Mouse (Mus musculus) limb, embryonic 13.5 days (tissue): ENCODE measurements at regions not wholly inside any gene's neighbourhood (a gene's known extent, or its start where the extent isn't known, plus 50 kb on each side); places are given as distances from the start of the nearest gene placed in this dataset.
A peak's percentile ranks its signal among the peaks of the same experiment; 100 is the strongest.

Source experiments
- ATAC-seq: fragments of 200-750 bp; cut with Nextera tagmentation; 2 replicates; pipeline ENCODE4 v1.8.0; 2017; ENCODE audit warnings: low read depth, moderate number of reproducible peaks, moderate TSS enrichment; ENCODE audit not compliant: low FRiP score
- H3K27ac ChIP-seq: fragments of 300-500 bp; sonication (generic); 2 replicates; pipeline ENCODE4 v1.5.1; 2015; ENCODE audit warnings: inconsistent platforms, mild to moderate bottlenecking, moderate library complexity
- H3K27me3 ChIP-seq: fragments of 300-500 bp; sonication (generic); 2 replicates; pipeline ENCODE4 v1.6.1; 2015; ENCODE audit warnings: mild to moderate bottlenecking, inconsistent platforms
- H3K36me3 ChIP-seq: fragments of 300-500 bp; sonication (generic); 2 replicates; pipeline ENCODE4 v1.6.1; 2015; ENCODE audit warnings: inconsistent platforms, mild to moderate bottlenecking, moderate library complexity
- H3K4me1 ChIP-seq: fragments of 300-500 bp; sonication (generic); 2 replicates; pipeline ENCODE4 v1.6.1; 2015; ENCODE audit warnings: inconsistent platforms
- H3K4me2 ChIP-seq: fragments of 300-500 bp; sonication (generic); replicated peaks from 2 replicates; pipeline ENCODE4 v1.6.1; 2015; ENCODE audit warnings: inconsistent platforms, mild to moderate bottlenecking, moderate library complexity
- H3K4me3 ChIP-seq: fragments of 300-500 bp; sonication (generic); 2 replicates; pipeline ENCODE4 v1.5.1; 2015; ENCODE audit warnings: moderate library complexity, mild to moderate bottlenecking, inconsistent platforms
- H3K9ac ChIP-seq: fragments of 300-500 bp; sonication (generic); 2 replicates; pipeline ENCODE4 v1.6.1; 2015; ENCODE audit warnings: mild to moderate bottlenecking, inconsistent platforms
- H3K9me3 ChIP-seq: fragments of 300-500 bp; sonication (generic); 2 replicates; pipeline ENCODE4 v1.6.1; 2016; ENCODE audit warnings: inconsistent platforms
- WGBS: fragments of 180-500 bp; shearing (Covaris S2); methylation state at CpG from one replicate; pipeline ENCODE4 v1.1.7; 2015; 5-methylcytosine and 5-hydroxymethylcytosine counted together

GRCm38 (mm10) chr5:59103358-59104077 lies 1385.8 kb downstream of the Pcdh7 start:
- no peak overlapping the region for H3K4me2 ChIP-seq
- H3K9ac ChIP-seq, result no peak overlapping the region
- no peaks in the 10 kb centered on the region for H3K27me3 ChIP-seq
- H3K9me3 ChIP-seq, result no peaks in the 10 kb centered on the region
- 81% methylated on average over 4 of the region's 4 CpGs for WGBS
- H3K4me1 ChIP-seq, result no peaks in the 10 kb centered on the region
- no peak overlapping the region for H3K27ac ChIP-seq
- ATAC-seq, result no peak
- H3K36me3 ChIP-seq, result no peaks in the 10 kb centered on the region
- no peak overlapping the region for H3K4me3 ChIP-seq

- Histone ChIP-seq H3K4me2 (no peak overlapping the region), H3K9me3 (no peaks in the 10 kb centered on the region), H3K27me3 (no peaks in the 10 kb centered on the region), H3K9ac (no peak overlapping the region), H3K36me3 (no peaks in the 10 kb centered on the region), H3K4me1 (no peaks in the 10 kb centered on the region), H3K27ac (no peak overlapping the region), H3K4me3 (no peak overlapping the region)
- 73% methylated on average over 7 of the region's 7 CpGs for WGBS
- ATAC-seq, result no peak
These were observed 1420.5 kb downstream of the Pcdh7 start for GRCm38 (mm10) chr5:59138316-59138715.

- Histone ChIP-seq H3K9ac (no peak overlapping the region), H3K4me3 (no peak overlapping the region), H3K36me3 (no peaks in the 10 kb centered on the region), H3K27ac (no peak overlapping the region), H3K27me3 (no peaks in the 10 kb centered on the region), H3K4me1 (no peaks in the 10 kb centered on the region), H3K9me3 (no peaks in the 10 kb centered on the region), H3K4me2 (no peak overlapping the region)
- peak; percentile 75; the same call in 1 of the 2 replicates for ATAC-seq
- WGBS, result 32% methylated on average over 2 of the region's 2 CpGs
These were observed 1421.0 kb downstream of the Pcdh7 start for GRCm38 (mm10) chr5:59138721-59139120.
